ENCODE assay signal across 16 mouse cellular contexts in genomic region chr7:24897224-24897623, GRCm38 (mm10). TPM values are rescaled to one million over a fixed set of nuclear protein-coding genes. Genes with fewer than 3 reads are reported as not detected.
A peak's percentile ranks its signal among the peaks of the same experiment; 100 is the strongest.
DNase-seq lines count a peak whose midpoint lies in the region; ATAC-seq and TF ChIP-seq lines count a peak whose summit lies in the region.
"Had no signal": no experiment of that assay in that cellular context is flagged by ENCODE, and none has a peak within 500 bp of the region (broad histone marks: within the 10 kb centered on the region; RNA-seq: fewer than 3 reads in every experiment).

Cd79a (plus strand) TSS chr7:24897381.

- WGBS in kidney, adult 2 months = 66% methylated on average over 12 of the region's 12 CpGs
- WGBS in kidney, embryonic 14.5 days = 58% methylated on average over 12 of the region's 12 CpGs

- H3K9ac ChIP-seq in kidney, embryonic 14.5 days (ENCODE audit: low read depth, low read length) = no peak within 1 kb of the TSS
- H3K9ac ChIP-seq: heart, embryonic 12.5 days; limb, embryonic 13.5 days; midbrain, embryonic 12.5 days had no signal

- TF ChIP-seq POLR2A in kidney, adult 2 months (IDR thresholded peaks at IDR 0.05; ENCODE audit: low read depth, low read length) = no peak

- H3K4me1 ChIP-seq in kidney, adult 2 months (ENCODE audit: control insufficient read depth, insufficient read depth, low read length) = no peaks in the 10 kb centered on the region
- H3K4me1 ChIP-seq in kidney, embryonic 14.5 days (ENCODE audit: control insufficient read depth, insufficient read depth, low read length) = 0 out of 2 replicates have a peak, but pooled peaks cover 4% of the 10 kb centered on the region
- H3K4me1 ChIP-seq: midbrain, embryonic 12.5 days had no signal

- H3K4me2 ChIP-seq in kidney, embryonic 14.5 days (replicated peaks; ENCODE audit: low read depth, low read length) = no peak within 1 kb of the TSS
- H3K4me2 ChIP-seq: heart, embryonic 12.5 days; limb, embryonic 13.5 days; midbrain, embryonic 12.5 days had no signal

- H3K36me3 ChIP-seq in kidney, adult 2 months (ENCODE audit: control insufficient read depth, insufficient read depth, low read length) = no peaks in the 10 kb centered on the region
- H3K36me3 ChIP-seq in kidney, embryonic 14.5 days (ENCODE audit: control insufficient read depth, insufficient read depth, low read length) = no peaks in the 10 kb centered on the region
- H3K36me3 ChIP-seq: heart, embryonic 12.5 days; limb, embryonic 13.5 days; midbrain, embryonic 12.5 days had no signal

- no peaks in the 10 kb centered on the region for H3K27me3 ChIP-seq in kidney, adult 2 months (replicated peaks; ENCODE audit: control insufficient read depth, insufficient read depth, low read length)
- no peaks in the 10 kb centered on the region for H3K27me3 ChIP-seq in kidney, embryonic 14.5 days (ENCODE audit: control insufficient read depth, insufficient read depth, low read length)
- H3K27me3 ChIP-seq: heart, embryonic 12.5 days; limb, embryonic 13.5 days; midbrain, embryonic 12.5 days had no signal

- DNase-seq in kidney, adult 2 months = no peak
- peak; percentile 92 to 95 for DNase-seq in B cell, adult 2 months
- peak; percentile 71 to 85 for DNase-seq in spleen, adult 18-20 months
- no peak for DNase-seq in ovary, postnatal 36 days (ENCODE audit: low spot score)
- DNase-seq in frontal cortex, postnatal 25 days (ENCODE audit: low spot score in 2 of 2) = no peak
- no peak for DNase-seq in thymus, postnatal 25 days
- DNase-seq: cerebellum, adult 11 months; cerebellum, postnatal 36 days; kidney, postnatal 14 days had no signal

- no peak for TF ChIP-seq CTCF in kidney, adult 2 months (conservative IDR thresholded peaks at IDR 0.05; ENCODE audit: insufficient read depth, insufficient read length, low read depth, low read length)

- no peak for ATAC-seq in kidney, embryonic 14.5 days (ENCODE audit: low FRiP score, low TSS enrichment)
- no peak for ATAC-seq in erythroid progenitor cell, adult 5-6 weeks (replicated peaks; ENCODE audit: low FRiP score, poor library complexity, severe bottlenecking)
- ATAC-seq: forebrain, embryonic 14.5 days had no signal

- H3K4me3 ChIP-seq in kidney, adult 2 months (ENCODE audit: insufficient read depth, low read depth, low read length) = no peak within 1 kb of the TSS
- no peak within 1 kb of the TSS for H3K4me3 ChIP-seq in kidney, embryonic 14.5 days (ENCODE audit: low read length)
- H3K4me3 ChIP-seq: heart, embryonic 12.5 days; hindbrain, embryonic 10.5 days; limb, embryonic 13.5 days; midbrain, embryonic 12.5 days had no signal

- H3K9me3 ChIP-seq in kidney, embryonic 14.5 days (ENCODE audit: control insufficient read depth, low read length) = no peaks in the 10 kb centered on the region
- H3K9me3 ChIP-seq: heart, embryonic 12.5 days; hindbrain, embryonic 10.5 days; limb, embryonic 13.5 days; midbrain, embryonic 12.5 days had no signal

- no peak within 1 kb of the TSS for H3K27ac ChIP-seq in kidney, adult 2 months (ENCODE audit: insufficient read depth, low read depth, low read length)
- H3K27ac ChIP-seq in kidney, embryonic 14.5 days (ENCODE audit: low read depth, low read length) = no peak within 1 kb of the TSS
- H3K27ac ChIP-seq: hindbrain, embryonic 10.5 days; limb, embryonic 13.5 days; midbrain, embryonic 12.5 days had no signal

RNA-seq across cellular contexts. Expression of gene Cd79a, which starts in this region (rescaled TPM):
- polyA plus RNA-seq in kidney, adult 2 months (2012; rRNA removed) = 2.0 and 27.1 TPM in 2 replicates
- polyA plus RNA-seq in kidney, embryonic 14.5 days (2014; fragmentation: Nextera tagmentation; extraction: Ambion mirVana) = 1.5 and 1.6 TPM in 2 replicates
- 56.2 and 74.6 TPM in 2 replicates for total RNA-seq in erythroid progenitor cell, adult 5-6 weeks (2015; ENCODE audit: low replicate concordance)
- total RNA-seq in erythroid progenitor cell, adult 5-6 weeks (2017; ENCODE audit: low replicate concordance) = 12.7 and 14.7 TPM in 2 replicates
- polyA plus RNA-seq: forebrain, embryonic 14.5 days had no signal

Comparison
In these comparisons a context has a peak if more than half of its experiments do, and no peak if none do; other contexts are left out.
1. DNase-seq: peak in B cell, adult 2 months (2 of 2) and spleen, adult 18-20 months (2 of 2); none in kidney, adult 2 months (single experiment), ovary, postnatal 36 days (single experiment), frontal cortex, postnatal 25 days (0 of 2) and thymus, postnatal 25 days (single experiment).